Mouse (Mus musculus) heart, postnatal 10 days (tissue): ENCODE measurements around the gene Hist2h3c2. TPM values are rescaled to one million over a fixed set of nuclear protein-coding genes. Genes with fewer than 3 reads are reported as not detected.
"Not testable (repeated sequence)": the region's sequence is repeated elsewhere in the genome, so short reads cannot be mapped to it uniquely, and the experiment has no call there.

Experiments used
- DNase-seq, 2 experiments: peaks; one replicate each; pipeline ENCODE4 v3.0.0; 2021
- intact Hi-C: fragments of 180-260 bp; cut with DNase I; formaldehyde crosslinking; loops from one replicate; pipeline ENCODE4 v1.15.1; 2025
- microRNA-seq, 2 experiments: library from miRNA; unstranded; fragments of <30 nt; microRNA quantifications; one replicate each; pipeline ENCODE4 v1.2.0; 2022
- total RNA-seq, 2 experiments: library from RNA; stranded (reverse); gene quantifications; 2 replicates each; pipeline ENCODE4 v1.2.3; 2021

Gene Hist2h3c2
- total RNA-seq, 2 experiments from 2014 or later: 78.6 to 96.2 TPM

- intact Hi-C loops: no loop called here
Observed at GRCm38 (mm10) chr3:96207819-96208218, 31.1 kb downstream of the Hist2h3c2 start.

DNA sequence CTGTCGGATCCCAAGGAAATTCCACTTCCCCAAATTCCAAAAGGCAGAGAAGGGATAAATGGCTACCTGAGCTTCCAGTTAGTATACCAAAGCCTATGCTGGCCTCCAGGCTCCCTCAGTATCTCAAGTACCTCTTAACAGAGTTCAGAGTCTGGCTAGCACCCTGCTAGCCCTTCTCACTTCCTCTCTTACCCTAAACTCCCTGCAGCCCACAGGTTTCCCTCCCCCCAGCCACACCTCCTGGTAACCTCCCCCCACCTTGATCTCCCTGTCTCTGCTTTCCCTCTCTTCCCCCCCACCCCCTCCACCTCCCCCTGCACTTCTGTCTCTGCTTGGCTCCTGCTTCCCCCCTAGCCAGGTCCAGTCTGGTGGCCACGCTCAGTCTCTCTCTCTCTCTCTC, 39.2 kb downstream of the Hist2h3c2 start:
- no peak for DNase-seq
- intact Hi-C loops: no loop called here

More at GRCm38 (mm10) chr3:96207819-96208218, 31.1 kb downstream of the Hist2h3c2 start:
- DNase-seq: no peak

- intact Hi-C loops, DNase-seq: not testable (repeated sequence)
Observed at GRCm38 (mm10) chr3:96198601-96199251, 40.2 kb downstream of the Hist2h3c2 start.

GRCm38 (mm10) chr3:96198181-96198580, 40.7 kb downstream of the Hist2h3c2 start:
- intact Hi-C loops: no loop called here
- DNase-seq: no peak

GRCm38 (mm10) chr3:96197129-96197749, 41.7 kb downstream of the Hist2h3c2 start:
- peak; percentile 89 to 91 for DNase-seq
- intact Hi-C loops: no loop called here

DNA sequence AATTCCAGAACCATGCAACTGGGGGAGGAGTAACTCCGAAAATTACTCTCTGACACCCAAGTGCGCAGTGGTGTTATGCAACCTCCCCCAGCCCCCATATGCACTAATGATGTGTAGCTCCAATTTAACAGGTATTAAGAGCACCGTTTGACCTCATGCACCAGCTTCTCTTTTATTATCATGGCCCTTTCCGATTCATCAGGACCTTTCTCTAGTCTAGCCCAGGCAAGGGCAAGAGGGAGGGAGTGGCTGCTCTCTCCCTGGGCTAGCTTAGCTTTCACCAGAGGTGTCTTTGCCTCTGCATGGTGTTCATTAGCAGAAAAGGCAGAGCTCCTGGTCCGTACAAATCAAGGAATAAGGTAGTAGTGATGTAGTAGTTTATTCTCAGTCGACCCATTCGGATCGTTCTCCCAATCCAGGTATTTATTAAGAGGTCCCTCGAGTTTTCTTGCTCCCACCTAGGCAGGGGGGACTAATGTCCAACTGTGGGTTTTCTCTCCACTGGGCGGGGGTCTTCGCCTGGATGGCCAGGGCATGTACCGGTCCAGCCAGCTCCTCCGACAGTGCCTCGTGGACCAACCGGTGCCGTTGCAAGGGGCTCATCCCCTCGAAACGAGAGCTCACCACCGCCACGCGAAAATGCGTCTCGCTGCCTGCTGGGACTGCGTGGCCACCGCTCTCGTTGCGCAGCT, 42.3 kb downstream of the Hist2h3c2 start:
- DNase-seq: no peak
- intact Hi-C loops: no loop called here

DNA sequence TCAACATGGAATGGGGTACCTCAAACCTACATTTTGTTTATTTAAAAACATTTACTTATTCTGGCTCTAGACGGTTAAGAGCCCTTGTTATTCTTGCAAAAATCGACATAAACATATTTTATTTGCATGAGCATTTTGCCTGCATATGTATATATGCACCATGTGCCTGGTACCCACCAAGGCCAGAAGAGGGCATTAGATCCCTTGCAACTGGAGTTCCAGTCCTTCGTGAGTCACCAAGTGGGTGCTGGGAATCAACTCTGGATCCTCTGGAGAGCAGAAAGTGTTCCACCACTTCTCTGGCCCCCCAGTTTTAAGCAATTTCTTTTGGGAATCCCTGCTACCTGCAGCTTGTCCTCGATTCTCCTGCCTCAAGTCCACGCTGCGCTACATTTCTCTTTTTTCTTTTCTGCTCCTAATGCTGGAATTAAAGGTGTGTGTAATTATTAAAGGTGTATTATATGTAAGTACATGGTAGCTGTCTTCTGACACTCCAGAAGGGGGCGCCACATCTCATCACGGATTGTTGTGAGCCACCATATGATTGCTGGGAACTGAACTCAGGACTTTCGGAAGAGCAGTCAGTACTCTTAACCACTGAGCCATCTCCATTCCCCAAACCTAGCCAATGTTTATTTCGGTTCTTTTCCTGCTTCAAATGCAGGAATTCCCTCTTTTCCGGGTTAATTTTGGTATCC, 43.2 kb downstream of the Hist2h3c2 start:
- intact Hi-C loops: no loop called here

GRCm38 (mm10) chr3:96194966-96195365, 44.0 kb downstream of the Hist2h3c2 start:
- intact Hi-C loops: no loop called here
- DNase-seq: no peak

More for the DNA sequence above, 43.2 kb downstream of the Hist2h3c2 start:
- peak in 1 of 2 experiments; percentile 24 for DNase-seq

DNA sequence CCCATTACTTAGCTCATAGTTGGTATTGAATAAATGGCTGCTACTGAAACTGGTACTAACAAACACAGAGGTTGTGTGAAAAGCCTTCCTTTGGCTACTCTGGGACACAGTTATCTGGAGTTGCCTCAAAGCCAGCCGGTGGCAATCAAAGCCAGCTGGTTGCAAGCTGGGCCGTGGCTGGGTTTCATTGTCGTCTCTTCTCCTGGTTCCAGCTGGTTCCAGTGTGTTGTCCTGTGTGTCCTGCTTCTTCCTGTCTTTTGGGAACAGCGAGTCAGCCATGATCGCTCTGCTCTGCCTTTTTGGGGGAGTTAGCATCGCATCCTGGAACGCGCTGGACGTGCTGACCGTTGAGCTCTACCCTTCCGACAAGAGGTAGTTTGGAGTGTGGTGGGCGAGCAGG, 46.0 kb downstream of the Hist2h3c2 start:
- intact Hi-C loops: no loop called here
- DNase-seq: peak; percentile 23 to 60

Small RNA genes lying within 50 kb of the gene (microRNA-seq; reads per million reads assigned to microRNA genes)
- 0 to 0.70 reads per million in 2 experiments for gene Gm44492
- gene Gm47311: 0 reads per million in 2 experiments
- gene Gm47313: 0 reads per million in 2 experiments

Other genes with a start within 250 kb of the Hist2h3c2 start
- gene Plekho1, start 243.1 kb downstream of the Hist2h3c2 start, total RNA-seq: 100 to 1,000 TPM; 111 to 118 TPM
- 10 to 100 TPM; 24.7 to 34.4 TPM for gene Vps45, start 180.7 kb downstream of the Hist2h3c2 start, total RNA-seq
- 10 to 100 TPM; 50.9 to 51.0 TPM for gene Otud7b, start 134.6 kb downstream of the Hist2h3c2 start, total RNA-seq
- gene Mtmr11, start 77.1 kb downstream of the Hist2h3c2 start, total RNA-seq: 1 to 10 TPM; 6.6 to 7.8 TPM
- gene Sf3b4, start 66.8 kb downstream of the Hist2h3c2 start, total RNA-seq: 10 to 100 TPM; 27.8 to 28.2 TPM
- 10 to 100 TPM; 13.7 to 14.0 TPM for gene Sv2a, start 58.0 kb downstream of the Hist2h3c2 start, total RNA-seq
- gene Bola1, start 19.4 kb downstream of the Hist2h3c2 start, total RNA-seq: 10 to 100 TPM; 19.3 to 19.6 TPM
- 10 to 100 TPM; 10.6 to 14.9 TPM for gene Hist2h2ab, start 19.3 kb downstream of the Hist2h3c2 start, total RNA-seq
- gene Hist2h2ac, start 18.2 kb downstream of the Hist2h3c2 start, total RNA-seq: 100 to 1,000 TPM; 103 to 121 TPM
- gene Hist2h2be, start 18.0 kb downstream of the Hist2h3c2 start, total RNA-seq: 1 to 10 TPM; 4.6 to 5.9 TPM
- gene Hist2h2aa2, start 1.1 kb upstream of the Hist2h3c2 start, total RNA-seq: 100 to 1,000 TPM; 615 to 716 TPM
- 10 to 100 TPM; 21.8 to 28.9 TPM for gene Hist2h2aa1, start 6.4 kb upstream of the Hist2h3c2 start, total RNA-seq
- under 1 TPM in 1 of 2 experiments, not detected in 1; 0.22 TPM for gene Hist2h3c1, start 7.6 kb upstream of the Hist2h3c2 start, total RNA-seq
- 10 to 100 TPM; 49.8 to 51.8 TPM for gene Hist2h4, start 24.2 kb upstream of the Hist2h3c2 start, total RNA-seq
- gene Hist2h3b, start 29.5 kb upstream of the Hist2h3c2 start, total RNA-seq: 100 to 1,000 TPM; 369 to 427 TPM
- 100 to 1,000 TPM; 376 to 419 TPM for gene Hist2h2bb, start 30.6 kb upstream of the Hist2h3c2 start, total RNA-seq
- gene Fcgr1, start 54.8 kb upstream of the Hist2h3c2 start, total RNA-seq: 1 to 10 TPM in 1 of 2 experiments, under 1 TPM in 1; 0.38 to 1.2 TPM
- not detected for gene BC107364, start 213.2 kb upstream of the Hist2h3c2 start, total RNA-seq